Mouse (Mus musculus) liver, postnatal 0 days (tissue): Measurements from ENCODE around the gene Hectd1. TPM values are rescaled to one million over a fixed set of nuclear protein-coding genes. Genes with fewer than 3 reads are reported as not detected.

Experiments
- ATAC-seq: fragments of 200-750 bp; cut with Nextera tagmentation; 2 replicates; pipeline ENCODE4 v1.8.0; 2017; ENCODE audit warnings: mild to moderate bottlenecking, moderate library complexity
- DNase-seq: peaks from one replicate; pipeline ENCODE4 v3.0.0-alpha.2; 2016
- H3K27ac ChIP-seq: fragments of 300-500 bp; sonication (generic); 2 replicates; pipeline ENCODE4 v1.5.1; 2014; ENCODE audit warnings: antibody characterized with exemption, moderate library complexity, mild to moderate bottlenecking, low read depth
- H3K27me3 ChIP-seq: fragments of 300-500 bp; sonication (generic); 2 replicates; pipeline ENCODE4 v1.6.1; 2014; ENCODE audit warnings: low read length, control low read depth, mixed read lengths; ENCODE audit not compliant: insufficient read depth
- H3K36me3 ChIP-seq: fragments of 300-500 bp; sonication (generic); replicated peaks from 2 replicates; pipeline ENCODE4 v1.6.1; 2014; ENCODE audit warnings: mild to moderate bottlenecking, control low read depth, low read length, moderate library complexity, mixed read lengths; ENCODE audit not compliant: insufficient read depth
- H3K4me1 ChIP-seq: fragments of 300-500 bp; sonication (generic); 2 replicates; pipeline ENCODE4 v1.6.1; 2014; ENCODE audit warnings: antibody characterized with exemption, mild to moderate bottlenecking, control low read depth; ENCODE audit not compliant: insufficient read depth
- H3K4me2 ChIP-seq: fragments of 300-500 bp; sonication (generic); 2 replicates; pipeline ENCODE4 v1.6.1; 2014; ENCODE audit warnings: low read depth, mild to moderate bottlenecking, low read length, moderate library complexity, mixed read lengths
- H3K4me3 ChIP-seq: fragments of 300-500 bp; sonication (generic); 2 replicates; pipeline ENCODE4 v1.5.1; 2014; ENCODE audit warnings: low read depth, low read length
- H3K9ac ChIP-seq: fragments of 300-500 bp; sonication (generic); replicated peaks from 2 replicates; pipeline ENCODE4 v1.6.1; 2014; ENCODE audit warnings: mild to moderate bottlenecking, moderate library complexity
- H3K9me3 ChIP-seq: fragments of 300-500 bp; sonication (generic); 2 replicates; pipeline ENCODE4 v1.6.1; 2016; ENCODE audit warnings: mild to moderate bottlenecking, control low read depth, low read length, mixed read lengths
- CTCF ChIP-seq: sonication (generic); IDR thresholded peaks from 2 replicates; pipeline ENCODE4 v1.5.1; 2016; ENCODE audit warnings: antibody characterized with exemption, low read depth
- EP300 ChIP-seq: IDR thresholded peaks from 2 replicates; pipeline ENCODE4 v1.6.1; 2016; ENCODE audit warnings: antibody characterized with exemption, low read depth, mild to moderate bottlenecking
- WGBS: fragments of 180-500 bp; shearing (Covaris S2); extraction: QIAGEN DNeasy Blood & Tissue Kit; methylation state at CpG from one replicate; pipeline ENCODE4 v1.1.7; 2014; ENCODE audit not compliant: insufficient replicate concordance; 5-methylcytosine and 5-hydroxymethylcytosine counted together
- polyA plus RNA-seq: library from polyadenylated mRNA; unstranded; fragments of >200 nt; fragmentation: Nextera tagmentation; extraction: Ambion mirVana; gene quantifications from 2 replicates; pipeline ENCODE4 v1.2.1, GENCODE M21; 2015

The Hectd1 gene
- polyA plus RNA-seq, 1 experiment from 2014 or later, result 20.6 TPM

DNA sequence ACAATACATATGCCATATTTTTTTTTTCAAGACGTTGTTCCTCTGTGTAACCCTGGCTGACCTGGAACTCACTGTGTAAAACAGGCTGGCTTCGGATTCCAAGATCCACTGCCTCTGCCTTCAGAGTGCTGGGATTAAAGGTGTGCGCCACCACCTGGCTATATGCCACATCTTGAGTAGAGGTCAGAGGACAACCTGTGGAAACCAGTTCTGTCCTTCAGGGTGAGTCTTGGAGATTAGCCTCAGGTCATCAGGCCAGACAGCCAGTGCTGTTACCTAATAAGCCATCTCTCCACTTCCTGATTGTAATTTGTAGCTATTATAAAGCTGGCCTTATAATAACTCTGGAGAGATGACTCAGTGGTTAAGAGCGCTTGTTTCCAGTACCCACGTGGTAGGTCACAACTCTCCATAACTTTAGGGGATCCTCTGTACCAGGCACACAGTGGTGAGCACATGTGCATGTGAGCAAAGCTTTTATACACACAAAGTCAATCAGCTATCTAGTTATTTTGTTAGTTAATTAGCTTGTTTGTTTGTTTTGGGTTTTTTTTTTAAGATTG, 122.6 kb downstream of the Hectd1 start:
- WGBS, result 79% methylated on average over 5 of the region's 5 CpGs
- TF ChIP-seq CTCF, result no peak
- no peak for TF ChIP-seq EP300
- no peak overlapping the region for H3K4me3 ChIP-seq
- no peaks in the 10 kb centered on the region for H3K27me3 ChIP-seq
- H3K36me3 ChIP-seq, result no peaks in the 10 kb centered on the region
- H3K27ac ChIP-seq, result no peak overlapping the region
- H3K4me2 ChIP-seq, result no peak overlapping the region
- peaks cover 11% of the 10 kb centered on the region for H3K4me1 ChIP-seq
- ATAC-seq (no peak), DNase-seq (no peak)
- H3K9me3 ChIP-seq, result peaks cover 3% of the 10 kb centered on the region
- H3K9ac ChIP-seq, result no peak overlapping the region

DNA sequence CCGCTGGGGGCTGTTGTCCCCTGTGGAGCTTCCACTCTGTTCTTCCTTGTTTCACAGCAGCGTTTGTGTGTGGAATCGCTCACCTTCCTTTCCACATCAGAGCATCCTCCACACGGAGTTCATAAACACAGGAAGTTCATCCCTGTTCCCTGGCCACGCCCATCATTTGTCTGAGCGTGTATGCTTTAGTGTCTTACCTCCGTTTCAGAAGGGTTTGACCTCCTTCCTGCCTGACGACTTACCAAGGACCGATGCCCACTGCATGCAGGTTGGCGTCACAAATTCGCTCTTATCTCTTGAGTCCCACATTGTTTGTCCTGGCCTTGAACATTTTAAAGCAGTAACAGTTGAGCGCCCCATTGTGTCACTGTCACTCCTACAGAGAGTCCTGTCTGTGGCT, 123.6 kb downstream of the Hectd1 start:
- H3K9me3 ChIP-seq, result peaks cover 4% of the 10 kb centered on the region
- no peaks in the 10 kb centered on the region for H3K27me3 ChIP-seq
- H3K4me3 ChIP-seq, result no peak overlapping the region
- H3K4me1 ChIP-seq, result peaks cover 12% of the 10 kb centered on the region
- H3K36me3 ChIP-seq, result no peaks in the 10 kb centered on the region
- DNase-seq (no peak), ATAC-seq (no peak)
- TF ChIP-seq CTCF, result no peak
- TF ChIP-seq EP300, result no peak
- 48% methylated on average over 12 of the region's 12 CpGs for WGBS
- no peak overlapping the region for H3K4me2 ChIP-seq
- no peak overlapping the region for H3K9ac ChIP-seq
- no peak overlapping the region for H3K27ac ChIP-seq

DNA sequence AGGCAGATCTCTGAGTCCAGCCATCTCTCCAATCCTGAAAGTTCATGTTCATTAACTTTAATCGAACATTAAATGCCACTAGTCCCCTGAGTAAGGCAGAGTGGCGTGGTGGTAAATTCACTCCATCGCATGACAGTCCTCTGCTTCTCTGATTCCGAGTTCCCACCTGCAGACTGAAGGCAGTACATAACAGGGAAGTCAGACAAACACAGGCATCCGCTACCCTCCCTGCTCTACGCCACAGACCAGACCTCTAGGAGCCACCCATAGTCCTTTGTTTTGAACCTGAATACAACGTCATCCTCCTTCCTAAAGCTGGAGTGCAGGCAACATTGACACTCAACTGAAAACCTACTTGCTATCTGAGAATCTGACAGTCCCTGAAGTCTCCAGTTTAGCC, 124.8 kb downstream of the Hectd1 start:
- Histone ChIP-seq H3K9ac (no peak overlapping the region), H3K4me1 (peaks cover 18% of the 10 kb centered on the region), H3K27ac (no peak overlapping the region), H3K27me3 (no peaks in the 10 kb centered on the region), H3K9me3 (peaks cover 4% of the 10 kb centered on the region), H3K4me2 (no peak overlapping the region), H3K36me3 (no peaks in the 10 kb centered on the region), H3K4me3 (no peak overlapping the region)
- no peak for DNase-seq
- no peak for TF ChIP-seq CTCF
- no peak for TF ChIP-seq EP300
- 63% methylated on average over 7 of the region's 7 CpGs for WGBS
- ATAC-seq, result no peak

DNA sequence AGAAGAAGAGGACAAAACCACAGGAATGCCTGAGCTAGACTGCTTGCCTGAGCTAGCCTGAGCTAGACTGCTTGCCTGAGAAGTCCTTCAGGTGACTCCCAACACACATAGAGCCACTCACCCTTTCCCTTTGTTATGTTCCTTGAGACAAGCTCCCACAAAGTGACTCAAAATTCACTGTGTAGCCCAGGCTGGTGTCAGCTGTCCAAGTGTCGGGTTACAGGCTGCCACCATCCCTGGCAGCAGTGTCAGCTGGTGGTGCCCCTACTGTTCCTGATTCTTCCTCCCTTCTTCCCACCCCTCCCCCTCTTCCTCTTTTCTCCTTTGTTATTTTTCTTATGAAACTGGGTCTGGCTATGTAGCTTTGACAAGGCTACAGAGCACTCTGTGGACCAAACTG, 125.5 kb downstream of the Hectd1 start:
- Histone ChIP-seq H3K27ac (no peak overlapping the region), H3K27me3 (no peaks in the 10 kb centered on the region), H3K9me3 (peaks cover 4% of the 10 kb centered on the region), H3K4me3 (no peak overlapping the region), H3K4me1 (peaks cover 16% of the 10 kb centered on the region), H3K4me2 (no peak overlapping the region), H3K36me3 (no peaks in the 10 kb centered on the region), H3K9ac (no peak overlapping the region)
- TF ChIP-seq CTCF (no peak), EP300 (no peak)
- DNase-seq (no peak), ATAC-seq (no peak)
- 48% methylated on average over 1 of the region's 1 CpGs for WGBS

DNA sequence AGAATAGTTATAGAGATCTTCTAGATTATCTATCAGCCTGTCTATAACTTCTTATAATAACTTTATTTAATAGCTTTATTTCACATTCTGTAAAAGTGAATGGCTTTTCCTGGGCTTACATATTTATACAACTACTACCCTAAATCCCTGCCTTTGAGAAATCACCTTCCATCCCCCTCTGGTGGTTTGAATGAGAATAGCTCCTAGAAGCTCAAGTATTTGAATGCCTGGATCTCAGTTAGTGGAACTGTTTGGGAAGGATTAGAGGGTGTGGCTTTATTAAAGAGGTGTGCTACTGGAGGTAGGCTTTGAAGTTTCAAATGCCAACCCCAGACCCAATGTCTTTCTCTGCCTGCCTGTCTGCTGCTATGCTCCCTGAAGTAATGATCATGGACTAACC, 127.6 kb downstream of the Hectd1 start:
- Histone ChIP-seq H3K4me1 (peaks cover 14% of the 10 kb centered on the region), H3K4me3 (no peak overlapping the region), H3K27ac (no peak overlapping the region), H3K27me3 (no peaks in the 10 kb centered on the region), H3K9ac (no peak overlapping the region), H3K36me3 (no peaks in the 10 kb centered on the region), H3K9me3 (peaks cover 4% of the 10 kb centered on the region), H3K4me2 (no peak overlapping the region)
- ATAC-seq (no peak), DNase-seq (no peak)
- TF ChIP-seq EP300, result no peak
- TF ChIP-seq CTCF, result peak; percentile 40

DNA sequence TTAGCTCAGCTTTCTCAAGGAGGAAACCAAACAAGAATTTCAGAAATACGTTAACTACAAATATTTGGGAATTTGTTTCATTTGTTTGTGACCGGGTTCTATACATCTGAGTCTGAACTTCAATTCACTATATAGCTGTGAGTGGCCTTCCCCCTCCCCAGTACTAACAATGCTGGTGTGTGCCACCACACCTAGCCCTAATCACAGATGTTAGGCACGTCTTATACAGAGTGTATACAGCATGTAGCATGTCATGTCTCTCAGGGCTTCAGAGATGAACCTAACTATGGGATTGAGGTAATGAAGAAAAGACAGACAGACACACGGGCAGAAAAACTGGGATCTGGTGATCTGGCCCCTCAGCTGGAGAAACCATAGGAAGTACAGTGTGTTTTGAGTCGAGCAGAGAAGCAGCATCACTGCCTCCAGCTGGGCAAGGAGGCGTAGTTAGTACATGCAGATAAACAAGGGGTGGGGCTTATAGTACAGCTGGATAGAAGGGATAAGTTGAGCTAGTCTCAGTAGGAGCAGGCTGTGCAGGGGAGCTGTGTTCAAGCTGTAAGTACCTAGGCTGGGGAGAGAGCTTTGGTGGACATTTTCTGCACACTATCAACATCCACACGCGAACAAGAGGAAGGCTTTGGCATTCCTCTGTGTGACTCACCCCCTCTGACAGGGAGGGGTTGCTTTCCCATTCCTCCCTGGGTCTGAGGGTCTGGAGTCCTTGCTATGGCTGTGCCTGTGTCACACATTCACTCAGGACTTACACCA, 129.5 kb downstream of the Hectd1 start:
- Histone ChIP-seq H3K9me3 (peaks cover 4% of the 10 kb centered on the region), H3K4me2 (peak overlapping the region; percentile 58), H3K27me3 (no peaks in the 10 kb centered on the region), H3K4me1 (peaks cover 10% of the 10 kb centered on the region), H3K4me3 (peak overlapping the region; percentile 37), H3K9ac (peak overlapping the region; percentile 48), H3K36me3 (no peaks in the 10 kb centered on the region), H3K27ac (peak overlapping the region; percentile 94)
- TF ChIP-seq CTCF (peak; percentile 34), EP300 (peak; percentile 89)
- 47% methylated on average over 8 of the region's 8 CpGs for WGBS
- ATAC-seq, result peak; percentile 100
- DNase-seq, result peak; percentile 57
